Mouse (Mus musculus): ENCODE measurements around the gene Osbpl2.

The Osbpl2 gene

DNA sequence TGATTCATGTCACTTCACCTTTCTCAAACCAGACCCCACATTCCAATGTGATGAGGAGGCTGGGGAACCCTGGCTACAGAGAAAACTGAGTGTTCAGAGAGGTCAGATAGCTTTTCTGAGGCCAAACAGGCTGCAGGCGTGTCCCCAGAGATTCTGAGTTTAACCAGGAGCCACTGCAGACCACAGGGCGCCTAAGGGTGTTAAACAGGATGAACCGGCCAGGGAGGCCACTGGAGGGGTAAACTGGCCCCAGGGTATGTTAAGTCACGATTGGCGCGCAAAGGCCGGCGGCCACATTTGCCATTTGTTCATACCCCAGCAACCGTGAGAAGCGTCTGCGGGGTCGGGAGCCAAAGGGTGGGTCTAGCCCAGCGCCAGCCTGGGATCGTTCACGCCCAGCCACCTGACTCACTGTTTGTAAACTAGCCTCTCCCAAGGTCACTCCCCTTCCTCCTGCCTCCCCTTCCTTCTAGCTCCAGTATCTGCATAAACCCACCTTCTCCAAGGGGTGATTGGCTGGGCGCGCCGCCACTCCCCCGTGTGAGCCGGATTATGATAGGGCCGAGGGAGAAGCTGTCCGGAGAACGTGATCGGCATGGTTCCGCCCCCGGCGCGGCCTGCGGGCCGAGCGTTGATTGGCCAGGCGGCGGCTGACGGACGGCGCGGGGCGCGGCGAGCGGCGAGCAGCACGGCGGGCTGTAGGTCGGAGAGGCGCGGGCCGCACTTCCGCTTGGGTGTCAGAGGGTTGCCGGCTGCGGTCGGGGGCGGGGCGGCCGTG lies at the start of gene Osbpl2:
TSS of gene Osbpl2 (plus strand) at position 646 of the 778 bp plus-strand sequence.
- peak; percentile 100 for DNase-seq

GRCm38 (mm10) chr2:180069770-180070480 lies 49.2 kb upstream of the Osbpl2 start:
- no peak for DNase-seq

GRCm38 (mm10) chr2:180070481-180071453 lies 48.3 kb upstream of the Osbpl2 start, which contains the start of gene Mtg2:
Gene Mtg2 (plus strand): TSS chr2:180070588.
- DNase-seq = peak; percentile 97

DNA sequence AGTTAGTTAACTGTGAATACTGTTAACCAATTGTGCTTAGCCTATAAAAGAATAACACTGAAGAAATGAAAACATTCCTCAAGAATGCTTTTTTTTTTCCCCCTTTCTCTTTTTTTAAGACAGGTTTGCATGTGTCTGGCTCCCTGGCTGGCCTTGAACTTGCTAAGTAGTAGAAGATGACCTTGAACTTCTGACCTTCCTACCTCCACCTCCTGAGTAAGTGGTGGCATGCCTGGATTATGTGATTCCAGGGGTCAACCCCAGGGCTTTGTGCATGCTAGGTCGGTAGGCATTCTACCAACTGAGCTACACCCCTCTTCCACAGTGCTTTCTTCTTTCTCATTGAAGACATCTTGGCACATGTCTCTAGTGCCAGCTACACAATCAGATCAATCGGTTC lies 47.4 kb upstream of the Osbpl2 start:
- DNase-seq = no peak

GRCm38 (mm10) chr2:180072886-180073285 lies 46.2 kb upstream of the Osbpl2 start:
- no peak for DNase-seq

DNA sequence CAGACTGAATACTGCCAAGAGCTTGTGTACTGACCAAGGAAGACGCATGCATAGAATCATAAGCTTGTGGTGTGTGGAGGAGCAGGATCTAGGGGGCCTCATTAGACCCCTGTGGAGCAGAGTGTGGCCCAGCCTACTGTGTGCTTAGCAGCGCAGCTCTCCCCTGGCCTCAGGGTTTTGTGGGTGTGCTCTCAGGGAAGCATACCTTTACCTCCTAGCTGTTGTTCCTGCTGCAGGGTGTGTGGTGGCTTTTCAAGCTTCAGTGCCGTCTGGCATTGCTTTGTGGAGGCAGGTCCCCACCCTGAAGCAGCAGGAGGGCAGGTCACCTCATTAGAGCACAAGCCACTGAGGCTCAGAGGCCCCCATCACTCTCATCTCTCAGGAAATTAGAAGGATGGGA lies 41.5 kb upstream of the Osbpl2 start:
- DNase-seq = no peak

DNA sequence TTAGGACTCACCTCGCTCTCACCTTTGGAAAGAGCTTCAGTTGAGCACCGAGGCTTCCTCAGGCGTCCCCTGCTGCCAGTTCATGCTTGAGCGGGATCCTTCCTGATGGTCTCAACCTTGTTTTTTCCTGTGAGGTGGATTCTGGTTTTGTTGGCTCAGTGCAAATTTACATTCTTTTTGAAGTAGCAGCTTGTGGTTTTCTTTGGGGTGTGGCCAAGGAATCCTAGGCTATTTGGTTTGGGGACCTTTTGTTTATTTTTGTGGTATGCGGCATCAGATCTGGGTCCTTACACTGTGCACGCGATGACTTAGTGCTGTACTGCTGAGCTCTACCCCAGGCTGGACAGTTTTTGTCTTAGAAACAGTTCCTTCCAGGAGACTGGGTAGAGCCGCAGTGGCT lies 38.4 kb upstream of the Osbpl2 start:
- no peak for DNase-seq

GRCm38 (mm10) chr2:180083063-180083462 lies 36.0 kb upstream of the Osbpl2 start:
- DNase-seq = no peak

DNA sequence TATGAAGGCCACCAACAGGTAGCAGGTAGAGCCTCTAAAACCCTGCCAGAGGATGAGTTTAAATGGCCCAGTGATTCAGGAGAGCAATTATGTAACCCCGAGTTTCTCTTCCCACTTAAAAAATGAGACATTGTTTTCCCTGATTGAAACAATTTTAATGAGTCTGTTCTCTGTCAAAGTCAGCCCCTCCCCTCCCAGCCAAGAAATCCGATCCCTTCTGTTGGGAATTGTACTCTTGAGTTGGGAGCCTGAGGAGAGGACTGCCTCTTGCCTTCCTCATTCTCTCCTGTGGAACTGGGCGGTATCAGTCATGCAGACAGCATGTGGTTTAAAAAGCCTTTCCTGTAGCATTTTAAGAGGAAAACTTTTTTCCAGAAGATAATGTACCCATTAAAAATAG lies 34.5 kb upstream of the Osbpl2 start:
- no peak for DNase-seq

- DNase-seq = peak; percentile 63 to 64
Observed at GRCm38 (mm10) chr2:180085926-180086636, 33.0 kb upstream of the Osbpl2 start.

DNA sequence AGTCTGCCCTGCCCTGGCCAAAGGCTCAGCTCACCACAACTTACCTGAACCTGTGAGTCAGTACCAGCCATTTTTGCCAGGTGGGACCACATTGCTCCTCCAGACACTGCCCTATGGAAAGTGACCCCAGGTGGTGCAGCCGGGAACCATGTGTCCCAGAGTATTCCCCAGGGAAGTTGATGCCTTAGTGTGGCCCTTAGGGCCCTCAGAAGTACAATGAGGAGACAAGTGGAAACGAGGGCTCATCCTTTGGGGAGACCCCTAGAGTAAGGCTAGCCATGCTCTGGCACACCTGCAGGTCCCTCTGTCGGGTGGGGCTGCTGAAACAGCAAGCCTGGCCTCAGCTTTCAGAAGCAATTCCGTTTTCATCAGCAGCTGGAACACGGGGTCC lies 32.5 kb upstream of the Osbpl2 start:
- no peak for DNase-seq

- DNase-seq = no peak
Observed at GRCm38 (mm10) chr2:180087472-180087871, 31.6 kb upstream of the Osbpl2 start.

- no peak for DNase-seq
Observed at GRCm38 (mm10) chr2:180090285-180090684, 28.8 kb upstream of the Osbpl2 start.

DNA sequence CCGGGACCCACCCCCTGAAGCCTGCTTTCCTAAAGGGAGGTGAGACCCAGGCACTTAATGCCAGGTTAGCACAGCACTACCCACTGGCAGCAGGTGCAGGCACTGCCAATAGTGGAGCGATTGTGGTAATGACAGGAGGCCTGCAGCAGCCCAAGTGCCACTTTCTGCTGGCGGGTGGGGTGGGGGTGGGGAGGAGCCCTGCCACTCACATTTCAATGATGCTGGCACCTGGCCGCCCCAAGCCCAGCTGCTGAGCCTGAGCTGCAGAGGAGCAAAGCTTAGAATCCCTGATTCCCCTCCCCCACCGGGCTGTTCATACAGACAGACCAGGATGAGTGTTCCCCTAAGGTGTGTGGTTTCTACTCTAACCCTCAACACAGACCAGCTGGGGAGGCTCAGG lies 23.4 kb upstream of the Osbpl2 start:
- DNase-seq = peak in 1 of 2 experiments; percentile 27

DNA sequence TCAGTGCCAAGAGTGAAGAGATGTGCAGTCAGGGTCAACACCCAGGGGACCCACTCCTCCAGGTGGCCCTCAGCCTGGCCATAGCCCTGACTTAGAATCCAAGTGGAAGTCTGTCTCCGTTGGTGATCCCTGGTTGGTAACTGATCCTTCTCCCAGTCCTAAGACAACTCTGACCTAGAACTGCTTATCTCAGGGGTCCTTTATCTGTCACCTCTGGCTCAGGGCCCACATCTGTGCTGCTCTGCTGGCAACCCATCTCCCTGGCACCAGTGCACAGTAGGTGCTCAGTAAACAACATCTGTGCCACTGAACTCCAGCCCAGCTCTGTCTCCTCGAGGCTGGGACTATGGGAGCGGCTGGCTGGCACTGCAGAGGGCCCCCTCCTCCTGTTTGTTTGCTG lies 21.5 kb upstream of the Osbpl2 start:
- no peak for DNase-seq

GRCm38 (mm10) chr2:180098167-180098566 lies 20.9 kb upstream of the Osbpl2 start:
- no peak for DNase-seq

DNA sequence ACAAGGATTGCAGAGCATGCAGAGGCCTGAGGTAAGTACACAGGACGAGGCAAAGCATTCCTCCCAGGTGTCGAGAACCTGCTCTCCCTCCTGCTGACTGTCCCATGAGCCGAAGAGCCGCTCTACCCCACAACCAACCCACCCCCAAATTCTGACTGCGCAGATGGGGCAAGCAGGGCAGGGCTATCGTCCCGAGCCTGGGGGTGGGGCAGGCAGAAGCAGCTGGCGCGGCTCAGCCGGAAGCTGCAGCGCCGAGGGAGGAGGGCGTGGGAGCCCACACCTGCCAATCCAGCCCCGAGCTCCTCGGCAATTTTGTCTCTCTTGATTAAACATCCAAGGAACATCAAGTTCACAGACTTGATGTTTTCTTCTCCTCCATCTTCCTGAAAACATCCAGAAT lies 19.6 kb upstream of the Osbpl2 start:
- DNase-seq = no peak

DNA sequence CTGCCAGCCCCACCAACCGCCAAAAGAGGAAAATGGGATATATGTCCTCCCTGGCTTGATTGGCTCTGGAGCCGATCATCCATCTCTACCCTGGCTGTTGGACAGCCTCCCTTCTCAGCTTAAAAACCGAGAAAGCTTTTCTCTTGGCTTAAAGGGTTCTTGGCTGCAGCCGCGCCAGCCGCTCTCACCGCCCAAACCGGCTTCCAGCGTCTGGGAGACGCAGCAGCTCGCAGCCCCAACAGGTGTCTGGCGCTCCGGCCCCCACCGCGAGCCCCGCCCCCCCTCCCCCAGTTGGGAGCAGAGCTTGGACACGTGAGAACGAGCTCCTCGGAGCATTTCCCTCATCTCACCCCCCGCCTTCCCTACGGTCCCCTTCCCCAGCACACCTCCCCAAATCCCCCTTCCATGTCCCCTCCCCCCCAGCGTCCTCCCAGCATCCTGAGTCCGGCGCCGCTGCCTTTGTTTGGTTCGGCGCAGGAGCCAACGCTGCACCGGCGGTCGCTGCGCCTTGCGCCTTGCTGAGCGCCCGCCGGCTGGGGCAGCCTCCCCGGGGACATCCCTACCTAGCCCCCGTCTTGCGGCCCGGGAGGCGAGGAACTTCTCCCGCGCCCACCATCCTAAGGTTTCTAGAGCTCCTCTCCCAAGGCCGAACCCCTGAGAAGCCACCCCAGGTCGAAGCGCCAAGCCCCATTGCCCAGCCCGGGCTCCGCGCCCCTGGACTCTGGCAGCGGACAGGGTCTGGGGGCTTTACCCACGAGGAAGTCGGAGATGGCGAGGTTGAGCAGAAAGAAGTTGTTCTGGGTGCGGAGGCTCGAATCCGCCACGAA lies 15.7 kb upstream of the Osbpl2 start:
- peak in 1 of 2 experiments; percentile 40 for DNase-seq

GRCm38 (mm10) chr2:180103978-180104658 lies 15.0 kb upstream of the Osbpl2 start, which contains the start of gene Hrh3:
Gene Hrh3 (minus strand): TSS chr2:180104488.
- peak; percentile 69 to 72 for DNase-seq

GRCm38 (mm10) chr2:180104659-180105377 lies 14.3 kb upstream of the Osbpl2 start:
- DNase-seq = peak in 1 of 2 experiments; percentile 14
